Mouse (Mus musculus) spleen, adult 12 weeks (tissue): ENCODE measurements around the gene Tmpo.

Source experiments
- DNase-seq: peaks from one replicate; pipeline ENCODE4 v3.0.0; 2022; ENCODE audit warnings: low spot score

The Tmpo gene

GRCm38 (mm10) chr10:91105981-91106380 lies 75.1 kb downstream of the Tmpo start:
- DNase-seq, result no peak

DNA sequence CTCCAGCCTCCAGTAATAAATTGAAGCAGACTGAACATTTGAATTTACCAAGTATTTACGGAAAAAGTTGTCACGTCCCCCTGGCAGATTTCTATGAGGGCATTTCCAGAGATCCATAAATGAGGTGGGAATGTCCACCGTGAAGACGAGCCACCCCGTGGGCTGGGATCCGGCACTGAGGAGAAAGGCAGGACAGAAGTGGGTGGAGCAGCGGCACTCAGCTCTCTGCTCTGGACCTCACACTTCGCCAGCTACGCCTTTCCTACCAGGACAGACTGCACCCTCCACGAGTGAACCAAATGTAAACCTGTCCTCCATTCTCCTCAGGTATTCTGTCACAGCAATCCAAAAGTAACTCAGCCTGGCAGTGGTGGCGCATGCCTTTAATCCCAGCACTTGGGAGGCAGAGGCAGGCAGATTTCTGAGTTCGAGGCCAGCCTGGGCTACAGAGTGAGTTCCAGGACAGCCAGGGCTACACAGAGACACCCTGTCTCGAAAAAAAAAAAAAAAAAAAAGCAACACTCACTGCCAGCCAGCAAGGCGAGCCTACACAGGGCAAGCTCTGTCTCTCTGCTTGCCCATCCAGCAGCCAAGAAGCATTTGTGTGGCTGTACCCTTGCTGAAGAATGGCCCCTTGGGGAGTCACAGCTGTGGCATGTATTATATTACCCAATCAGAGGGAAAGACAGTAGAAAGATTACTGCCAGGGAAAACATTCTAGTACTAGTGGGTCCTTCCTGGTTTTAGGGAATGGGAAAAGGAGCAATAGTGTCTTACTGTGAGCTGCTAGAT lies 78.1 kb downstream of the Tmpo start:
- no peak for DNase-seq

DNA sequence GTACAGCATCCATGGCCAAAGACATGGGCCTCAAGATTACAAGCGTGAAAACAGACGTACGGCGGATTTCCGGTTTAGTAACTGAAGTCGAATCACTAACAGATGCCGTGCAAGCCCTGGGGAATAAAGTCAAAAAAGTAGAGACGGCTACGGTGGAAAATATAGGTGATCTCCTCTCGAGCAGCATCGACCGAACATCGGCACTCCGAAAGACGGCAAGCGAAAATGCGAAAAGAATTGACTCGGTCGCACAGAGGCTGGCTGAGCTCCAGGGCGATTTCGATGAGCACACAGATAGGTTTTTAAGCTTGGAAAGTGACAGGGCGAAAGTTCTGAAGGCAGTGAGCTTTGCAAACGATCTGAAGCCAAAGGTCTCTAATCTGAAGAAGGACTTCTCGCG lies 79.2 kb downstream of the Tmpo start:
- no peak for DNase-seq

DNA sequence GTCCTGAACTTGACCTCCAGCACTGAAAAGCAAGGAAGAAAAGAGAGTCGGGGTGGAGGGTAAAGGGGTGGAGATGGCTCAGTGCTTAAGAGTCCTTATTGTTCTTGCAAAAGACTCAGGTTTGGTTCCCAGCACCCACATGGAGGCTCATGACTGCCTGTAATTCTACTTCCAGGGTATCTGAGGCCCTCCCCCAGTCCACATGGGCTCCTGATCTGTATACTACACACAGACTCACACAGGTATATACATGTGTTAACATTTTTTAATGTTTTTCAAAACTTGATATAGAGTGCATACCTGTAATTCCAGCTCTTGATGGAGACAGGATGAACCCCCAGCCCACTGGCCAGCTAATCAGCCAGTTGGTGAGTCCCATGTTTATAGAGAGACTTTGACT lies 81.0 kb downstream of the Tmpo start:
- DNase-seq, result no peak

DNA sequence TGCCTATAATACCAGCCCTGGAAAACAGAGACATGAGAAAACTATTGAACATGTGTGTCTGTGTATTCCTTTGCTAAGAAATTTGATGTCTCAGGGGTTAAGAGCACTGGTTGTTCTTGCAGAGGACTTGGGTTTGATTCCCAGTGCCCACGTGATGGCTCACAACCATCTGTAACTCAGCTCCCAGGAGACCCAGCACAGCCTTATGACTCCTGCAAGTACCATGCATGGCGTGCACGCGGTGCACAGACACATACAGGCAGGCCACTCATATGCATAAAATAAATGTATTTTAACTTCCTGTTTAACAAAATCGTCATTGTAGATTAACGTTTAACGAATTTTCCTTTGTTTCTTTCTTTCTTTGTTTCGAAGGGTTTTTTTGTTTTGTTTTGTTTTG lies 83.1 kb downstream of the Tmpo start:
- no peak for DNase-seq
